Mouse (Mus musculus) C2C12 (cell line): ENCODE measurements around the gene Hoxa3. TPM values are rescaled to one million over a fixed set of nuclear protein-coding genes. Genes with fewer than 3 reads are reported as not detected.

ENCODE experiments used
- H3K27me3 ChIP-seq: one replicate; pipeline ENCODE4 v1.6.1; 2011; ENCODE audit not compliant: control insufficient read depth, insufficient read depth, insufficient read length
- H3K36me3 ChIP-seq: one replicate; pipeline ENCODE4 v1.6.1; 2011; ENCODE audit not compliant: control insufficient read depth, insufficient read depth
- H3K4me3 ChIP-seq: one replicate; pipeline ENCODE4 v1.5.1; 2011; ENCODE audit warnings: mild to moderate bottlenecking, control low read depth; ENCODE audit not compliant: poor library complexity, insufficient read depth, severe bottlenecking
- H3K79me2 ChIP-seq: one replicate; pipeline ENCODE4 v1.6.1; 2011; ENCODE audit not compliant: control insufficient read depth, insufficient read depth
- H3K79me3 ChIP-seq: one replicate; pipeline ENCODE4 v1.6.1; 2011; ENCODE audit warnings: low read depth, control low read depth
- H3ac ChIP-seq: one replicate; pipeline ENCODE3; 2011; ENCODE audit warnings: low read depth; ENCODE audit not compliant: control insufficient read depth, insufficient read length
- CEBPB ChIP-seq: IDR thresholded peaks from one replicate; pipeline ENCODE4 v1.6.1; 2011; ENCODE audit warnings: low read depth, mild to moderate bottlenecking, control low read depth, moderate library complexity
- CTCF ChIP-seq: IDR thresholded peaks from one replicate; pipeline ENCODE4 v1.5.1; 2011; ENCODE audit not compliant: control insufficient read depth, insufficient read depth, insufficient read length
- FOSL1 ChIP-seq: IDR thresholded peaks from one replicate; pipeline ENCODE4 v1.8.0; 2011; ENCODE audit warnings: mild to moderate bottlenecking, low read length; ENCODE audit not compliant: poor library complexity, insufficient read depth, severe bottlenecking
- MAX ChIP-seq: IDR thresholded peaks from one replicate; pipeline ENCODE4 v1.6.1; 2011; ENCODE audit warnings: mild to moderate bottlenecking, control low read depth
- MYOD1 ChIP-seq: IDR thresholded peaks from one replicate; pipeline ENCODE4 v1.6.1; 2011; ENCODE audit warnings: low read depth; ENCODE audit not compliant: control insufficient read depth, insufficient read length
- MYOG ChIP-seq: IDR thresholded peaks from one replicate; pipeline ENCODE4 v1.6.1; 2011; ENCODE audit not compliant: control insufficient read depth, insufficient read length; ENCODE audit errors: extremely low read depth
- USF1 ChIP-seq: IDR thresholded peaks from one replicate; pipeline ENCODE4 v1.6.1; 2011; ENCODE audit warnings: low read depth, mild to moderate bottlenecking, control low read depth, moderate library complexity
- microRNA-seq: library from miRNA; unstranded; fragments of <30 nt; microRNA quantifications from one replicate; pipeline ENCODE4, GENCODE M21; 2019; ENCODE audit warnings: borderline microRNAs expressed
- polyA plus RNA-seq: library from polyadenylated mRNA; unstranded; fragments of >200 nt; fragmentation: generic; extraction: Trizol; gene quantifications from one replicate; pipeline ENCODE4 v1.2.1, GENCODE M21; 2012; ENCODE audit warnings: missing spikeins

Hoxa3 gene
- polyA plus RNA-seq, 1 experiment, result 0.67 TPM

- Histone ChIP-seq H3K79me2 (no peaks in the 10 kb centered on the region), H3ac (no peak overlapping the region), H3K36me3 (no peaks in the 10 kb centered on the region), H3K4me3 (no peak overlapping the region), H3K79me3 (no peaks in the 10 kb centered on the region), H3K27me3 (no peaks in the 10 kb centered on the region)
- TF ChIP-seq FOSL1 (no peak), MAX (no peak), CEBPB (no peak), MYOD1 (no peak), CTCF (no peak), MYOG (no peak), USF1 (no peak)
Measured at GRCm38 (mm10) chr6:52137841-52138535, 75.1 kb downstream of the Hoxa3 start.

GRCm38 (mm10) chr6:52123673-52124072 is 89.5 kb downstream of the Hoxa3 start:
- TF ChIP-seq CEBPB, result no peak
- TF ChIP-seq MYOG, result no peak
- TF ChIP-seq CTCF, result no peak
- Histone ChIP-seq H3K4me3 (no peak overlapping the region), H3K79me2 (no peaks in the 10 kb centered on the region), H3K36me3 (no peaks in the 10 kb centered on the region), H3K79me3 (no peaks in the 10 kb centered on the region), H3ac (no peak overlapping the region), H3K27me3 (no peaks in the 10 kb centered on the region)

- Histone ChIP-seq H3K36me3 (no peaks in the 10 kb centered on the region), H3K79me2 (no peaks in the 10 kb centered on the region), H3K27me3 (no peaks in the 10 kb centered on the region), H3K4me3 (no peak overlapping the region), H3ac (no peak overlapping the region), H3K79me3 (no peaks in the 10 kb centered on the region)
- TF ChIP-seq USF1 (no peak), CTCF (no peak), MYOG (no peak), CEBPB (no peak), MAX (no peak), MYOD1 (no peak), FOSL1 (no peak)
Measured at GRCm38 (mm10) chr6:52121173-52121572, 92.0 kb downstream of the Hoxa3 start.

Small RNAs within 50 kb of the gene (microRNA-seq; reads per million reads assigned to microRNA genes)
- gene Mir196b, result 8,188 reads per million, percentile 95 among the genes with 10 or more reads in this experiment

Other genes starting within 250 kb of the Hoxa3 start
- gene Skap2, start 200.8 kb downstream of the Hoxa3 start, polyA plus RNA-seq, result 13.3 TPM
- gene Hoxa1, start 55.0 kb downstream of the Hoxa3 start, polyA plus RNA-seq, result 0.96 TPM
- gene Hoxa2, start 48.5 kb downstream of the Hoxa3 start, polyA plus RNA-seq, result 0.16 TPM
- 0.07 TPM for gene 5730596B20Rik, start 35.8 kb downstream of the Hoxa3 start, polyA plus RNA-seq
- 0.74 TPM for gene Hoxa4, start 21.6 kb downstream of the Hoxa3 start, polyA plus RNA-seq
- gene Hoxa5, start 8.7 kb downstream of the Hoxa3 start, polyA plus RNA-seq, result 1.5 TPM
- 0.96 TPM for gene Hoxa6, start 4.6 kb downstream of the Hoxa3 start, polyA plus RNA-seq
- 0.75 TPM for gene Gm28308, start within 50 bp of the Hoxa3 start, polyA plus RNA-seq
- gene Hoxa7, start 8.5 kb upstream of the Hoxa3 start, polyA plus RNA-seq, result 7.5 TPM
- gene Hoxa9, start 17.8 kb upstream of the Hoxa3 start, polyA plus RNA-seq, result 19.3 TPM
- gene Hoxa10, start 27.5 kb upstream of the Hoxa3 start, polyA plus RNA-seq, result 19.8 TPM
- gene Hoxa11, start 32.5 kb upstream of the Hoxa3 start, polyA plus RNA-seq, result 19.2 TPM
- 0.77 TPM for gene Hoxa13, start 47.5 kb upstream of the Hoxa3 start, polyA plus RNA-seq
- gene Evx1, start 100.2 kb upstream of the Hoxa3 start, polyA plus RNA-seq, result not detected